Mouse (Mus musculus): ENCODE measurements around the gene CK137956.

GRCm38 (mm10) chr4:127986491-127987075, 15.8 kb upstream of the CK137956 start:
- TF ChIP-seq CTCF (IDR thresholded peaks at IDR 0.05; ENCODE audit: borderline replicate concordance, insufficient read depth, low read depth, low read length) = no peak
- TF ChIP-seq POLR2A (IDR thresholded peaks at IDR 0.05; ENCODE audit: borderline replicate concordance, insufficient read depth, low read length) = no peak
